Mouse (Mus musculus): Measurements from ENCODE around the gene Haus3. TPM values are rescaled to one million over a fixed set of nuclear protein-coding genes. Genes with fewer than 3 reads are reported as not detected.

The Haus3 gene
- polyA plus RNA-seq, 1 experiment: 3.0 TPM

DNA sequence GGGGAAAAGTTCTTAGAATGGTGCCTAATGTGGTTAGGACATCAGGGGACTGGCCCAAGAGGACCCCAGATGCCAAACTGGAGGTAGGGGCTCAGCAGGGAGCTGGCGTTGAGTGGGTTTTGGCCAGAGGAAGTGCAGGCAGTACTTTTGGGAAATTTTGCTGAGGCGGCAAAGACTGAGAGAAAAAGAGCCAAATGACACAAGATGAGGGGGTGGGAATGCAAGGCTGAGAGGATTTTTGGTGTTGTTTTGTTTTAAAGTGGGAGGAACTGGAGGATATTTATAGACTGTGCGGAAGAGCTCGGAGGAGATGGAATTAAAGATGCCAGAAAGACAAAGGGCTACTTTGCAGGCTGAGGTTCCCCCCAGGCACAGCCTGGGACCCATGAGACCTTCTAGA, 1.4 kb upstream of the Haus3 start:
- H3K27me3 ChIP-seq (ENCODE audit: control insufficient read depth, insufficient read depth, insufficient read length): no peaks in the 10 kb centered on the region
- no peak overlapping the region for H3K4me3 ChIP-seq
- H3K4me2 ChIP-seq (ENCODE audit: low read depth): no peak overlapping the region
- no peak overlapping the region for H3ac ChIP-seq (ENCODE audit: control insufficient read depth, insufficient read length)
- H3K36me3 ChIP-seq (ENCODE audit: control insufficient read depth, insufficient read depth): peaks cover 2% of the 10 kb centered on the region
- peaks cover 29% of the 10 kb centered on the region for H3K79me2 ChIP-seq (ENCODE audit: control insufficient read depth, insufficient read depth)
- TF ChIP-seq MAX (IDR thresholded peaks at IDR 0.05; ENCODE audit: low read depth) (no peak), POLR2A (IDR thresholded peaks at IDR 0.05; ENCODE audit: insufficient read length, low read depth) (no peak), E2F4 (IDR thresholded peaks at IDR 0.05; ENCODE audit: insufficient read depth) (no peak), MYOD1 (IDR thresholded peaks at IDR 0.05; ENCODE audit: control insufficient read depth in 1 of 3, insufficient read length in 2 of 3, low read depth in 2 of 3) (no peak), REST (IDR thresholded peaks at IDR 0.05; ENCODE audit: insufficient read depth, insufficient read length) (no peak), TCF3 (IDR thresholded peaks at IDR 0.05; ENCODE audit: insufficient read length, low read depth) (no peak), POLR2AphosphoS2 (IDR thresholded peaks at IDR 0.05; ENCODE audit: insufficient read length, low read depth) (no peak), TCF12 (IDR thresholded peaks at IDR 0.05; ENCODE audit: insufficient read depth, poor library complexity, severe bottlenecking) (no peak), USF1 (IDR thresholded peaks at IDR 0.05; ENCODE audit: low read depth) (no peak), MYOG (IDR thresholded peaks at IDR 0.05; ENCODE audit: control insufficient read depth in 1 of 3, insufficient read depth in 1 of 3, insufficient read length in 2 of 3, low read depth in 2 of 3) (no peak), CEBPB (IDR thresholded peaks at IDR 0.05; ENCODE audit: insufficient read depth, poor library complexity, severe bottlenecking) (no peak), SRF (IDR thresholded peaks at IDR 0.05; ENCODE audit: control insufficient read depth, insufficient read length, low read depth) (no peak)

DNA sequence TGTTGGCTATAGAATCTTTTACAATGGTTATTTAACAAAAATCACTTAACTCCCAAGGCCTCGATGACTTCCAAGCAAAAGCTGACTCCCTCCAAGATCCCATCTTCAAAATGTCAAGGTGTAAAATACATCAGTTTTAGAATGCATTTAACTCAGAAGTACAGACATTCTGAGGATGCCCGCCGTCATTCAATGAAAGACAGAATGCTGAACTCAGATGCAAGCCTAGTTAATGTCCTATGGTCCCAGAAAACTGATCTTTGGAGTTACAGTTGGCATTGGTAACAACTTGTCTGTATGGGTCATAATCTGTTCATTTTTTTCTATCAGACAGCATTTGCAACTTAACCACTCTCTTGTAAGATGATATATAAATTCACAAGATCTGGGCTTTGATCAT, 627 bp upstream of the Haus3 start:
- Histone ChIP-seq H3ac (ENCODE audit: control insufficient read depth, insufficient read length) (no peak overlapping the region), H3K4me3 (peak overlapping the region; percentile 37), H3K79me2 (ENCODE audit: control insufficient read depth, insufficient read depth) (peaks cover 35% of the 10 kb centered on the region), H3K27me3 (ENCODE audit: control insufficient read depth, insufficient read depth, insufficient read length) (no peaks in the 10 kb centered on the region), H3K36me3 (ENCODE audit: control insufficient read depth, insufficient read depth) (peaks cover 4% of the 10 kb centered on the region), H3K4me2 (ENCODE audit: low read depth) (peak overlapping the region; percentile 97)
- TF ChIP-seq MYOD1 (IDR thresholded peaks at IDR 0.05; ENCODE audit: control insufficient read depth in 1 of 3, insufficient read length in 2 of 3, low read depth in 2 of 3): no peak
- TF ChIP-seq TCF12 (IDR thresholded peaks at IDR 0.05; ENCODE audit: insufficient read depth, poor library complexity, severe bottlenecking): no peak
- no peak for TF ChIP-seq POLR2AphosphoS2 (IDR thresholded peaks at IDR 0.05; ENCODE audit: insufficient read length, low read depth)
- TF ChIP-seq POLR2A (IDR thresholded peaks at IDR 0.05; ENCODE audit: insufficient read length, low read depth): no peak
- no peak for TF ChIP-seq CEBPB (IDR thresholded peaks at IDR 0.05; ENCODE audit: insufficient read depth, poor library complexity, severe bottlenecking)
- no peak for TF ChIP-seq REST (IDR thresholded peaks at IDR 0.05; ENCODE audit: insufficient read depth, insufficient read length)
- TF ChIP-seq TCF3 (IDR thresholded peaks at IDR 0.05; ENCODE audit: insufficient read length, low read depth): no peak
- no peak for TF ChIP-seq USF1 (IDR thresholded peaks at IDR 0.05; ENCODE audit: low read depth)
- no peak for TF ChIP-seq E2F4 (IDR thresholded peaks at IDR 0.05; ENCODE audit: insufficient read depth)
- TF ChIP-seq MAX (IDR thresholded peaks at IDR 0.05; ENCODE audit: low read depth): no peak

DNA sequence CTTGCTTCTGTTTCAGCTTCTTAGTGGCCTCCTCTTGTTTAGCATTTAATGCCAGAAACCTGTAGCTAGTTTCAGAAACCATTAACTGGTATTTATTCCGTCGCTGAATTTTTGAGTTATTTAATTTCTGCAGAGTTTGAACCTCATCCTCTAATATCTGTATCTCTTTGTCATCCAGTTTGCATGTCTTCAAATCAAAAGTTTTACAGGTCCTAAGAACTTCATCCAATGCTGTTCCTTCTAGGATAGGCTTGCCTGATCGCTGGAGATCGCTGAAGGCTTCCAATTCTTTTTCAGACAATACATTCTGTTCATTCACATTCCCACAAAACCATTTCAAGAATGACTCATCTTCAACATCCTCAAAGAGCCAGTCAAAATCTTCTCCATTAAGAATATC, 1.5 kb downstream of the Haus3 start:
- Histone ChIP-seq H3K27me3 (ENCODE audit: control insufficient read depth, insufficient read depth, insufficient read length) (no peaks in the 10 kb centered on the region), H3K4me2 (ENCODE audit: low read depth) (peak overlapping the region; percentile 71), H3K36me3 (ENCODE audit: control insufficient read depth, insufficient read depth) (peaks cover 4% of the 10 kb centered on the region), H3K4me3 (peak overlapping the region; percentile 37), H3ac (ENCODE audit: control insufficient read depth, insufficient read length) (no peak overlapping the region), H3K79me2 (ENCODE audit: control insufficient read depth, insufficient read depth) (peaks cover 38% of the 10 kb centered on the region)
- TF ChIP-seq POLR2AphosphoS2 (IDR thresholded peaks at IDR 0.05; ENCODE audit: insufficient read length, low read depth) (no peak), TCF3 (IDR thresholded peaks at IDR 0.05; ENCODE audit: insufficient read length, low read depth) (no peak), CEBPB (IDR thresholded peaks at IDR 0.05; ENCODE audit: insufficient read depth, poor library complexity, severe bottlenecking) (no peak), MYOG (IDR thresholded peaks at IDR 0.05; ENCODE audit: control insufficient read depth in 1 of 3, insufficient read depth in 1 of 3, insufficient read length in 2 of 3, low read depth in 2 of 3) (no peak), POLR2A (IDR thresholded peaks at IDR 0.05; ENCODE audit: insufficient read length, low read depth) (no peak), MAX (IDR thresholded peaks at IDR 0.05; ENCODE audit: low read depth) (no peak), SRF (IDR thresholded peaks at IDR 0.05; ENCODE audit: control insufficient read depth, insufficient read length, low read depth) (no peak), E2F4 (IDR thresholded peaks at IDR 0.05; ENCODE audit: insufficient read depth) (no peak), REST (IDR thresholded peaks at IDR 0.05; ENCODE audit: insufficient read depth, insufficient read length) (no peak), TCF12 (IDR thresholded peaks at IDR 0.05; ENCODE audit: insufficient read depth, poor library complexity, severe bottlenecking) (no peak), MYOD1 (IDR thresholded peaks at IDR 0.05; ENCODE audit: control insufficient read depth in 1 of 3, insufficient read length in 2 of 3, low read depth in 2 of 3) (no peak), USF1 (IDR thresholded peaks at IDR 0.05; ENCODE audit: low read depth) (no peak)

DNA sequence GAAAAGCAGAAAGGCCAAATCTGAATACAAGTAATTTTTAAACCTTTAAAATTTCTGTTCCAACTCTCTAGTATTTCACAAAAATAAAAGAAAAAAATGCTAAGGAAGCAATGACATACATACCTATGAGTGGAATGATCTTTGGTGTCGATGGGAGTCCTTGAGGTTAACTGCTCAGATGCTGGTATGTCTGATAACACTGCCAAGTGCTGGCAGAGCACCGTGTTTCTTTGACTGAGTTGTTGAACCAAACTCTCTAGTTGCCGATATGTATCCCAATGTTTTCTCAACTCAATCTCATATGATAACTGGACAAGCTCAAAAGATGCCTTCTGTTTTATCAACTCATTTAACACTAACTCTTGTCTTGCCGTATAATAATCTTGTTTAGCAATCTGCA, 3.5 kb downstream of the Haus3 start:
- H3K36me3 ChIP-seq (ENCODE audit: control insufficient read depth, insufficient read depth): peaks cover 4% of the 10 kb centered on the region
- no peak overlapping the region for H3K4me2 ChIP-seq (ENCODE audit: low read depth)
- no peak overlapping the region for H3K4me3 ChIP-seq
- no peaks in the 10 kb centered on the region for H3K27me3 ChIP-seq (ENCODE audit: control insufficient read depth, insufficient read depth, insufficient read length)
- no peak for TF ChIP-seq POLR2AphosphoS2 (IDR thresholded peaks at IDR 0.05; ENCODE audit: insufficient read length, low read depth)
- TF ChIP-seq E2F4 (IDR thresholded peaks at IDR 0.05; ENCODE audit: insufficient read depth): no peak
- no peak for TF ChIP-seq MAX (IDR thresholded peaks at IDR 0.05; ENCODE audit: low read depth)
- no peak for TF ChIP-seq TCF12 (IDR thresholded peaks at IDR 0.05; ENCODE audit: insufficient read depth, poor library complexity, severe bottlenecking)
- no peak for TF ChIP-seq SRF (IDR thresholded peaks at IDR 0.05; ENCODE audit: control insufficient read depth, insufficient read length, low read depth)
- no peak for TF ChIP-seq TCF3 (IDR thresholded peaks at IDR 0.05; ENCODE audit: insufficient read length, low read depth)
- no peak for TF ChIP-seq MYOD1 (IDR thresholded peaks at IDR 0.05; ENCODE audit: control insufficient read depth in 1 of 3, insufficient read length in 2 of 3, low read depth in 2 of 3)
- TF ChIP-seq MYOG (IDR thresholded peaks at IDR 0.05; ENCODE audit: control insufficient read depth in 1 of 3, insufficient read depth in 1 of 3, insufficient read length in 2 of 3, low read depth in 2 of 3): no peak
- TF ChIP-seq USF1 (IDR thresholded peaks at IDR 0.05; ENCODE audit: low read depth): no peak
- no peak for TF ChIP-seq CEBPB (IDR thresholded peaks at IDR 0.05; ENCODE audit: insufficient read depth, poor library complexity, severe bottlenecking)
- TF ChIP-seq POLR2A (IDR thresholded peaks at IDR 0.05; ENCODE audit: insufficient read length, low read depth): no peak
- no peak for TF ChIP-seq REST (IDR thresholded peaks at IDR 0.05; ENCODE audit: insufficient read depth, insufficient read length)
- H3ac ChIP-seq (ENCODE audit: control insufficient read depth, insufficient read length): no peak overlapping the region
- H3K79me2 ChIP-seq (ENCODE audit: control insufficient read depth, insufficient read depth): peaks cover 45% of the 10 kb centered on the region
